Mouse (Mus musculus) MEL (cell line): ENCODE data around the gene Rnf26. TPM values are rescaled to one million over a fixed set of nuclear protein-coding genes. Genes with fewer than 3 reads are reported as not detected.

ENCODE experiments used
- DNase-seq: peaks from one replicate; pipeline ENCODE4 v3.0.0; 2011; ENCODE audit warnings: low read depth, low spot score
- H3K27ac ChIP-seq: 2 replicates; pipeline ENCODE4 v1.5.1; 2012; ENCODE audit warnings: low read depth, mild to moderate bottlenecking, control low read depth, low read length, moderate library complexity; ENCODE audit not compliant: control insufficient read depth
- H3K27me3 ChIP-seq, 2 experiments: fragments of 150-350 bp in 1 of 2; sonication (generic) in 1 of 2; 2 replicates each; pipeline ENCODE4 v1.6.1; 2012; ENCODE audit warnings: low read length in 2 of 2, mild to moderate bottlenecking in 2 of 2, improper control_type of control experiment in 1 of 2, moderate library complexity in 1 of 2; ENCODE audit not compliant: insufficient read depth in 2 of 2, control insufficient read depth in 1 of 2
- H3K36me3 ChIP-seq, 2 experiments: 2 replicates each; pipeline ENCODE4 v1.6.1; 2012 to 2014; ENCODE audit warnings: low read length in 2 of 2, improper control_type of control experiment in 1 of 2, inconsistent platforms in 1 of 2, mild to moderate bottlenecking in 1 of 2; ENCODE audit not compliant: insufficient read depth in 2 of 2, control insufficient read depth in 1 of 2
- H3K4me1 ChIP-seq, 2 experiments: fragments of 150-350 bp in 1 of 2; sonication (generic) in 1 of 2; 2 replicates each; pipeline ENCODE4 v1.6.1; 2012; ENCODE audit warnings: low read length in 2 of 2, improper control_type of control experiment in 1 of 2, mild to moderate bottlenecking in 1 of 2; ENCODE audit not compliant: insufficient read depth in 2 of 2, control insufficient read depth in 1 of 2
- H3K4me3 ChIP-seq, 2 experiments: fragments of 150-350 bp in 1 of 2; sonication (generic) in 1 of 2; 2 replicates each; pipeline ENCODE4 v1.5.1; 2012; ENCODE audit warnings: low read depth in 2 of 2, low read length in 2 of 2, mild to moderate bottlenecking in 2 of 2, moderate library complexity in 2 of 2, control low read depth in 1 of 2, improper control_type of control experiment in 1 of 2; ENCODE audit not compliant: control insufficient read depth in 1 of 2, insufficient read depth in 1 of 2
- H3K79me2 ChIP-seq: 2 replicates; pipeline ENCODE4 v1.6.1; 2012; ENCODE audit warnings: mild to moderate bottlenecking, low read length, moderate library complexity; ENCODE audit not compliant: control insufficient read depth, poor library complexity, insufficient read depth
- H3K9ac ChIP-seq: 2 replicates; pipeline ENCODE4 v1.6.1; 2012; ENCODE audit warnings: low read depth, mild to moderate bottlenecking, control low read depth, low read length, moderate library complexity; ENCODE audit not compliant: control insufficient read depth, poor library complexity, severe bottlenecking
- H3K9me3 ChIP-seq: fragments of 150-350 bp; sonication (generic); replicated peaks from 2 replicates; pipeline ENCODE4 v1.6.1; 2012; ENCODE audit warnings: mild to moderate bottlenecking, low read length, improper control_type of control experiment, moderate library complexity; ENCODE audit not compliant: insufficient read depth
- BHLHE40 ChIP-seq: IDR thresholded peaks from 2 replicates; pipeline ENCODE4 v1.6.1; 2012; ENCODE audit warnings: low read depth, mild to moderate bottlenecking, inconsistent platforms, low read length, improper control_type of control experiment, borderline replicate concordance
- CHD2 ChIP-seq: IDR thresholded peaks from 2 replicates; pipeline ENCODE4 v1.6.1; 2011; ENCODE audit warnings: low read length, improper control_type of control experiment
- ELF1 ChIP-seq: IDR thresholded peaks from 2 replicates; pipeline ENCODE4 v1.6.1; 2014; ENCODE audit warnings: low read depth, mild to moderate bottlenecking, inconsistent platforms, low read length, improper control_type of control experiment, moderate library complexity
- EP300 ChIP-seq, 2 experiments: IDR thresholded peaks; 2 replicates each; pipeline ENCODE4 v1.6.1; 2011; ENCODE audit warnings: improper control_type of control experiment in 2 of 2, low read length in 2 of 2, low read depth in 1 of 2, mild to moderate bottlenecking in 1 of 2
- GATA1 ChIP-seq: IDR thresholded peaks from 2 replicates; pipeline ENCODE4 v1.6.1; 2011; ENCODE audit warnings: low read depth, low read length, improper control_type of control experiment
- HCFC1 ChIP-seq: IDR thresholded peaks from 2 replicates; pipeline ENCODE4 v1.6.1; 2012; ENCODE audit warnings: low read depth, mild to moderate bottlenecking, inconsistent platforms, low read length, improper control_type of control experiment, moderate library complexity
- JUND ChIP-seq: IDR thresholded peaks from 2 replicates; pipeline ENCODE4 v1.6.1; 2011; ENCODE audit warnings: low read depth, mild to moderate bottlenecking, improper control_type of control experiment, low read length
- KAT2A ChIP-seq: conservative IDR thresholded peaks from 2 replicates; pipeline ENCODE4 v1.6.1; 2012; ENCODE audit warnings: low read depth, low read length, improper control_type of control experiment, inconsistent platforms
- MAFK ChIP-seq: IDR thresholded peaks from 2 replicates; pipeline ENCODE4 v1.6.1; 2011; ENCODE audit warnings: low read depth, mild to moderate bottlenecking, low read length, improper control_type of control experiment, borderline replicate concordance
- MXI1 ChIP-seq: IDR thresholded peaks from 2 replicates; pipeline ENCODE4 v1.6.1; 2011; ENCODE audit warnings: mild to moderate bottlenecking, low read depth, low read length, improper control_type of control experiment
- MYB ChIP-seq: IDR thresholded peaks from 2 replicates; pipeline ENCODE4 v1.6.1; 2011; ENCODE audit warnings: mild to moderate bottlenecking, low read depth, low read length, improper control_type of control experiment
- MYC ChIP-seq: IDR thresholded peaks from 2 replicates; pipeline ENCODE4 v1.6.1; 2011; ENCODE audit warnings: low read depth, mild to moderate bottlenecking, low read length, improper control_type of control experiment, moderate library complexity
- NELFE ChIP-seq: IDR thresholded peaks from 2 replicates; pipeline ENCODE4 v1.6.1; 2011; ENCODE audit warnings: low read depth, low read length, improper control_type of control experiment
- POLR2AphosphoS2 ChIP-seq: IDR thresholded peaks from 2 replicates; pipeline ENCODE4 v1.6.1; 2011; ENCODE audit warnings: low read length, improper control_type of control experiment
- SMC3 ChIP-seq: IDR thresholded peaks from 2 replicates; pipeline ENCODE4 v1.6.1; 2011; ENCODE audit warnings: low read depth, low read length, improper control_type of control experiment
- TAL1 ChIP-seq: IDR thresholded peaks from 2 replicates; pipeline ENCODE4 v1.6.1; 2012; ENCODE audit warnings: mild to moderate bottlenecking, inconsistent platforms, low read length, moderate library complexity, mixed read lengths
- TCF12 ChIP-seq: IDR thresholded peaks from 2 replicates; pipeline ENCODE4 v1.6.1; 2014; ENCODE audit warnings: low read depth, mild to moderate bottlenecking, inconsistent platforms, low read length, improper control_type of control experiment, moderate library complexity
- UBTF ChIP-seq: IDR thresholded peaks from 2 replicates; pipeline ENCODE4 v1.6.1; 2012; ENCODE audit warnings: low read depth, mild to moderate bottlenecking, inconsistent platforms, low read length, improper control_type of control experiment, moderate library complexity, borderline replicate concordance; ENCODE audit not compliant: insufficient read depth
- USF1 ChIP-seq: IDR thresholded peaks from 2 replicates; pipeline ENCODE4 v1.6.1; 2014; ENCODE audit warnings: low read depth, mild to moderate bottlenecking, inconsistent platforms, low read length, improper control_type of control experiment, moderate library complexity
- ZC3H11A ChIP-seq: IDR thresholded peaks from 2 replicates; pipeline ENCODE4 v1.6.1; 2012; ENCODE audit warnings: low read depth, mild to moderate bottlenecking, inconsistent platforms, low read length, improper control_type of control experiment
- ZKSCAN1 ChIP-seq: IDR thresholded peaks from 2 replicates; pipeline ENCODE4 v1.6.1; 2012; ENCODE audit warnings: low read depth, mild to moderate bottlenecking, inconsistent platforms, low read length, improper control_type of control experiment, moderate library complexity
- polyA plus RNA-seq, 2 experiments: library from polyadenylated mRNA; stranded (reverse) in 1 of 2; unstranded in 1 of 2; fragments of >175 nt in 1 of 2; fragments of >200 nt in 1 of 2; gene quantifications; 2 replicates each; pipeline versions ENCODE4 v1.2.1 to v1.2.4; 2012; ENCODE audit warnings: low replicate concordance in 2 of 2, low read depth in 1 of 2; ENCODE audit not compliant: insufficient read length in 2 of 2, insufficient read depth in 1 of 2, missing spikeins in 1 of 2
- total RNA-seq: library from RNA; depleted of rRNA; stranded (reverse); fragments of 300-350 nt; gene quantifications from 2 replicates; pipeline ENCODE4 v1.2.3, GENCODE M21; 2012

The Rnf26 gene
- total and polyA plus RNA-seq, 3 experiments: 14.0 to 55.1 TPM; not detected in 1

- TF ChIP-seq KAT2A: no peak
- TF ChIP-seq ZC3H11A: no peak
- no peak for TF ChIP-seq POLR2AphosphoS2
- TF ChIP-seq JUND: no peak
- TF ChIP-seq, all 39 proteins: peak for 0
- DNase-seq: no peak
- Histone ChIP-seq H3K27me3 (no peaks in the 10 kb centered on the region), H3K9me3 (no peaks in the 10 kb centered on the region), H3K79me2 (no peaks in the 10 kb centered on the region; the same call in 1 of the 2 replicates), H3K27ac (no peak overlapping the region), H3K4me1 (peaks cover 0 to 25% of the 10 kb centered on the region in 2 experiments; a peak in 3 of 4 replicates), H3K36me3 (peaks cover 0 to 7% of the 10 kb centered on the region in 2 experiments; a peak in 2 of 4 replicates), H3K9ac (no peak overlapping the region), H3K4me3 (no peak overlapping the region)
Measured at GRCm38 (mm10) chr9:44085741-44086665, 27.3 kb downstream of the Rnf26 start.

GRCm38 (mm10) chr9:44085276-44085675 is 28.0 kb downstream of the Rnf26 start:
- H3K9ac ChIP-seq: peak overlapping the region; percentile 82
- H3K27me3 ChIP-seq: no peaks in the 10 kb centered on the region
- H3K4me3 ChIP-seq: peak overlapping the region; percentile 61 to 87
- no peak overlapping the region for H3K27ac ChIP-seq
- no peak for TF ChIP-seq NELFE
- TF ChIP-seq ELF1: no peak
- no peak for TF ChIP-seq TCF12
- TF ChIP-seq MXI1: no peak
- no peak for TF ChIP-seq USF1
- no peak for TF ChIP-seq CHD2
- no peak for TF ChIP-seq EP300 (IDR thresholded peaks at IDR 0.05; ENCODE audit: low read depth in 1 of 2, low read length in 2 of 2)
- TF ChIP-seq MYC: no peak
- TF ChIP-seq TAL1: no peak
- no peak for TF ChIP-seq HCFC1
- no peak for TF ChIP-seq MAFK
- no peak for TF ChIP-seq ZKSCAN1
- no peak for TF ChIP-seq MYB
- no peak for TF ChIP-seq KAT2A
- TF ChIP-seq GATA1: no peak
- no peak for TF ChIP-seq JUND
- TF ChIP-seq BHLHE40: no peak
- no peak for TF ChIP-seq UBTF
- TF ChIP-seq SMC3: no peak
- no peaks in the 10 kb centered on the region; the same call in 1 of the 2 replicates for H3K79me2 ChIP-seq
- no peaks in the 10 kb centered on the region for H3K9me3 ChIP-seq
- DNase-seq: no peak
- H3K4me1 ChIP-seq: peaks cover 0 to 25% of the 10 kb centered on the region in 2 experiments; a peak in 3 of 4 replicates
- peaks cover 0 to 7% of the 10 kb centered on the region in 2 experiments; a peak in 2 of 4 replicates for H3K36me3 ChIP-seq
